Mouse (Mus musculus): ENCODE measurements around the gene Epha7. TPM values are rescaled to one million over a fixed set of nuclear protein-coding genes. Genes with fewer than 3 reads are reported as not detected.

The Epha7 gene
- 38.4 and 47.6 TPM in 2 replicates for polyA plus RNA-seq (2021; fragmentation: Nextera tagmentation)
- long read RNA-seq, experiment 1, full-length matches to known transcripts, result 215 of 274 reads
- long read RNA-seq, experiment 1, partial matches to known transcripts, result 10 of 274 reads
- long read RNA-seq, experiment 1, other reads (novel, unspliced or antisense), result 49 of 274 reads
- long read RNA-seq, experiment 2, full-length matches to known transcripts, result 45 of 88 reads
- long read RNA-seq, experiment 2, partial matches to known transcripts, result 26 of 88 reads
- long read RNA-seq, experiment 2, other reads (novel, unspliced or antisense), result 17 of 88 reads

GRCm38 (mm10) chr4:28812691-28813289 is at the start of gene Epha7:
TSS of gene Epha7 (plus strand) at chr4:28813131.

